Mouse (Mus musculus): ENCODE measurements at regions not wholly inside any gene's neighbourhood (a gene's known extent, or its start where the extent isn't known, plus 50 kb on each side); places are given as distances from the start of the nearest gene placed in this dataset.
"Not testable (repeated sequence)": the region's sequence is repeated elsewhere in the genome, so short reads cannot be mapped to it uniquely, and the experiment has no call there.

- H3K4me3 ChIP-seq (ENCODE audit: insufficient read depth, low read depth, low read length), result no peak overlapping the region
These were observed 164.8 kb downstream of the Bcl2l11 start for GRCm38 (mm10) chr2:128290609-128291008.

GRCm38 (mm10) chr2:128294610-128295009 lies 168.8 kb downstream of the Bcl2l11 start:
- Histone ChIP-seq H3K36me3 (ENCODE audit: control insufficient read depth, insufficient read depth, low read length) (no peaks in the 10 kb centered on the region), H3K4me3 (ENCODE audit: insufficient read depth, low read depth, low read length) (no peak overlapping the region), H3K27me3 (ENCODE audit: control insufficient read depth, insufficient read depth, low read length) (no peaks in the 10 kb centered on the region), H3K9ac (ENCODE audit: low read depth, low read length) (no peak overlapping the region), H3K79me2 (ENCODE audit: control insufficient read depth, insufficient read depth, low read length) (no peaks in the 10 kb centered on the region), H3K27ac (replicated peaks; ENCODE audit: insufficient read depth, low read depth, low read length) (no peak overlapping the region), H3K4me1 (ENCODE audit: control insufficient read depth, insufficient read depth, low read length) (no peaks in the 10 kb centered on the region)
- TF ChIP-seq POLR2A (IDR thresholded peaks at IDR 0.05; ENCODE audit: extremely low read depth, insufficient read depth, low read length) (no peak), CTCF (IDR thresholded peaks at IDR 0.05; ENCODE audit: low read depth, low read length) (no peak)
- no peak for DNase-seq (ENCODE audit: extremely low read depth, low read depth, low spot score)
- 69% methylated on average over 3 of the region's 3 CpGs for whole genome bisulfite sequencing

More at GRCm38 (mm10) chr2:128290609-128291008, 164.8 kb downstream of the Bcl2l11 start:
- DNase-seq (ENCODE audit: extremely low read depth, low read depth, low spot score), result no peak
- Histone ChIP-seq H3K36me3 (ENCODE audit: control insufficient read depth, insufficient read depth, low read length) (no peaks in the 10 kb centered on the region), H3K27ac (replicated peaks; ENCODE audit: insufficient read depth, low read depth, low read length) (no peak overlapping the region), H3K4me1 (ENCODE audit: control insufficient read depth, insufficient read depth, low read length) (no peaks in the 10 kb centered on the region), H3K27me3 (ENCODE audit: control insufficient read depth, insufficient read depth, low read length) (no peaks in the 10 kb centered on the region), H3K9ac (ENCODE audit: low read depth, low read length) (no peak overlapping the region), H3K79me2 (ENCODE audit: control insufficient read depth, insufficient read depth, low read length) (no peaks in the 10 kb centered on the region)
- 95% methylated on average over 3 of the region's 3 CpGs for WGBS
- no peak for TF ChIP-seq CTCF (IDR thresholded peaks at IDR 0.05; ENCODE audit: low read depth, low read length)
- TF ChIP-seq POLR2A (IDR thresholded peaks at IDR 0.05; ENCODE audit: extremely low read depth, insufficient read depth, low read length), result no peak

- no peaks in the 10 kb centered on the region for H3K27me3 ChIP-seq (ENCODE audit: control insufficient read depth, insufficient read depth, low read length)
- no peak overlapping the region for H3K4me3 ChIP-seq (ENCODE audit: insufficient read depth, low read depth, low read length)
- no peaks in the 10 kb centered on the region for H3K36me3 ChIP-seq (ENCODE audit: control insufficient read depth, insufficient read depth, low read length)
- H3K9ac ChIP-seq (ENCODE audit: low read depth, low read length), result no peak overlapping the region
- 87% methylated on average over 11 of the region's 11 CpGs for WGBS
- no peak overlapping the region for H3K27ac ChIP-seq (replicated peaks; ENCODE audit: insufficient read depth, low read depth, low read length)
- TF ChIP-seq CTCF (IDR thresholded peaks at IDR 0.05; ENCODE audit: low read depth, low read length) (no peak), POLR2A (IDR thresholded peaks at IDR 0.05; ENCODE audit: extremely low read depth, insufficient read depth, low read length) (no peak)
- DNase-seq (ENCODE audit: extremely low read depth, low read depth, low spot score), result no peak
- H3K79me2 ChIP-seq (ENCODE audit: control insufficient read depth, insufficient read depth, low read length), result no peaks in the 10 kb centered on the region
- H3K4me1 ChIP-seq (ENCODE audit: control insufficient read depth, insufficient read depth, low read length), result no peaks in the 10 kb centered on the region
These were observed 169.2 kb downstream of the Bcl2l11 start for GRCm38 (mm10) chr2:128295018-128295424.

GRCm38 (mm10) chr2:128295726-128296234 lies 169.9 kb downstream of the Bcl2l11 start:
- H3K4me3 ChIP-seq (ENCODE audit: insufficient read depth, low read depth, low read length), result no peak overlapping the region
- WGBS, result 90% methylated on average over 3 of the region's 3 CpGs
- no peaks in the 10 kb centered on the region for H3K4me1 ChIP-seq (ENCODE audit: control insufficient read depth, insufficient read depth, low read length)
- no peaks in the 10 kb centered on the region for H3K79me2 ChIP-seq (ENCODE audit: control insufficient read depth, insufficient read depth, low read length)
- DNase-seq (ENCODE audit: extremely low read depth, low read depth, low spot score), result no peak
- H3K27me3 ChIP-seq (ENCODE audit: control insufficient read depth, insufficient read depth, low read length), result no peaks in the 10 kb centered on the region
- no peak for TF ChIP-seq CTCF (IDR thresholded peaks at IDR 0.05; ENCODE audit: low read depth, low read length)
- no peak for TF ChIP-seq POLR2A (IDR thresholded peaks at IDR 0.05; ENCODE audit: extremely low read depth, insufficient read depth, low read length)
- H3K27ac ChIP-seq (replicated peaks; ENCODE audit: insufficient read depth, low read depth, low read length), result no peak overlapping the region
- H3K9ac ChIP-seq (ENCODE audit: low read depth, low read length), result no peak overlapping the region
- no peaks in the 10 kb centered on the region for H3K36me3 ChIP-seq (ENCODE audit: control insufficient read depth, insufficient read depth, low read length)

GRCm38 (mm10) chr2:128296423-128296822 lies 170.6 kb downstream of the Bcl2l11 start:
- WGBS, result 82% methylated on average over 5 of the region's 5 CpGs

GRCm38 (mm10) chr2:128296897-128297296 lies 171.1 kb downstream of the Bcl2l11 start:
- peak; percentile 16 for DNase-seq (ENCODE audit: extremely low read depth, low read depth, low spot score)
- no peak for TF ChIP-seq CTCF (IDR thresholded peaks at IDR 0.05; ENCODE audit: low read depth, low read length)
- no peak for TF ChIP-seq POLR2A (IDR thresholded peaks at IDR 0.05; ENCODE audit: extremely low read depth, insufficient read depth, low read length)
- no peak overlapping the region for H3K9ac ChIP-seq (ENCODE audit: low read depth, low read length)
- H3K4me1 ChIP-seq (ENCODE audit: control insufficient read depth, insufficient read depth, low read length), result peaks cover 5% of the 10 kb centered on the region
- 51% methylated on average over 5 of the region's 5 CpGs for WGBS
- H3K27me3 ChIP-seq (ENCODE audit: control insufficient read depth, insufficient read depth, low read length), result no peaks in the 10 kb centered on the region
- no peak overlapping the region for H3K4me3 ChIP-seq (ENCODE audit: insufficient read depth, low read depth, low read length)
- no peaks in the 10 kb centered on the region for H3K79me2 ChIP-seq (ENCODE audit: control insufficient read depth, insufficient read depth, low read length)
- H3K27ac ChIP-seq (replicated peaks; ENCODE audit: insufficient read depth, low read depth, low read length), result no peak overlapping the region
- H3K36me3 ChIP-seq (ENCODE audit: control insufficient read depth, insufficient read depth, low read length), result no peaks in the 10 kb centered on the region

More at GRCm38 (mm10) chr2:128296423-128296822, 170.6 kb downstream of the Bcl2l11 start:
- H3K27me3 ChIP-seq (ENCODE audit: control insufficient read depth, insufficient read depth, low read length); H3K4me3 ChIP-seq (ENCODE audit: insufficient read depth, low read depth, low read length); H3K9ac ChIP-seq (ENCODE audit: low read depth, low read length); DNase-seq (ENCODE audit: extremely low read depth, low read depth, low spot score); H3K36me3 ChIP-seq (ENCODE audit: control insufficient read depth, insufficient read depth, low read length); H3K79me2 ChIP-seq (ENCODE audit: control insufficient read depth, insufficient read depth, low read length); H3K4me1 ChIP-seq (ENCODE audit: control insufficient read depth, insufficient read depth, low read length); H3K27ac ChIP-seq (replicated peaks; ENCODE audit: insufficient read depth, low read depth, low read length): not testable (repeated sequence)
